Mouse (Mus musculus) heart, adult 2 months (tissue): ENCODE results near the gene Syt15.

Experiments used
- CTCF ChIP-seq: fragments of 200-600 bp; IDR thresholded peaks from 2 replicates; pipeline ENCODE4 v1.8.1; 2022; ENCODE audit warnings: antibody characterized with exemption, mild to moderate bottlenecking, moderate library complexity
- POLR2A ChIP-seq: fragments of 200-500 bp; IDR thresholded peaks from 2 replicates; pipeline ENCODE4 v1.6.1; 2011; ENCODE audit warnings: mild to moderate bottlenecking, low read depth, low read length, control low read depth; ENCODE audit not compliant: insufficient read depth

DNA sequence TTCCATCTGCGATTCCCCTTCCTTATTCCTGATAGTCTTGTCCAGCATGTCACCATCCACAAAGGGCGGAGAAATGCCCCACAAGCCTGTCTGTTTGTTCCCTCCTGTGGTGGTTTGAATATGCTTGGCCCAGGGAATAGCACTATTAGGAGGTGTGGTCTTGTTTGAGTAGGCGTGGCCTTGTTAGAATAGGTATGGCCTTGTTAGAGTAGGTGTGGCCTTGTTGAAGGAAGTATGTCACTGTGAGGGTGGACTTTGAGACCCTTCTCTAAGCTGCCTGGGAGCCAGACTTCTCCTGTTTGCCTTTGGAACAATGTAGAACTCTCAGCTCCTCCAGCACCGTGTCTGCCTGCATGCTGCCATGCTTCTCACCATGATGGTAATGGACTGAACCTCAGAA is 9.5 kb upstream of the Syt15 start:
- no peak for TF ChIP-seq CTCF
- TF ChIP-seq POLR2A = no peak
